9 mouse cellular contexts compared by ENCODE assay signal in genomic region chr12:104699753-104700152, GRCm38 (mm10). TPM values are rescaled to one million over a fixed set of nuclear protein-coding genes. Genes with fewer than 3 reads are reported as not detected.
A peak's percentile ranks its signal among the peaks of the same experiment; 100 is the strongest.
DNase-seq lines count a peak whose midpoint lies in the region; ATAC-seq and TF ChIP-seq lines count a peak whose summit lies in the region.
"Had no signal": no experiment of that assay in that cellular context is flagged by ENCODE, and none has a peak within 500 bp of the region (broad histone marks: within the 10 kb centered on the region; RNA-seq: fewer than 3 reads in every experiment).

No protein-coding gene starts in this region.

- H3K4me1 ChIP-seq in cortical plate, adult 2 months (ENCODE audit: control insufficient read depth, insufficient read depth, low read length) = no peaks in the 10 kb centered on the region
- H3K4me1 ChIP-seq in midbrain, embryonic 13.5 days (replicated peaks) = peaks cover 7% of the 10 kb centered on the region; the same call in 1 of the 2 replicates
- H3K4me1 ChIP-seq: stomach, embryonic 15.5 days had no signal

- H3K27ac ChIP-seq in cortical plate, adult 2 months (ENCODE audit: insufficient read depth, low read length) = no peak overlapping the region
- no peak overlapping the region for H3K27ac ChIP-seq in midbrain, embryonic 13.5 days
- H3K27ac ChIP-seq: stomach, embryonic 15.5 days had no signal

- no peaks in the 10 kb centered on the region for H3K27me3 ChIP-seq in midbrain, embryonic 13.5 days
- H3K27me3 ChIP-seq: stomach, embryonic 15.5 days had no signal

- no peak overlapping the region for H3K4me3 ChIP-seq in cortical plate, adult 2 months (ENCODE audit: insufficient read depth, low read length)
- no peak overlapping the region for H3K4me3 ChIP-seq in midbrain, embryonic 13.5 days (replicated peaks)
- H3K4me3 ChIP-seq: stomach, embryonic 15.5 days had no signal

- TF ChIP-seq CTCF in cortical plate, adult 2 months (IDR thresholded peaks at IDR 0.05; ENCODE audit: extremely low read depth, insufficient read depth, low read length) = peak; percentile 37

- peak; percentile 87 to 88 for DNase-seq in cerebellum, postnatal 10 days
- DNase-seq in cerebellum, adult 8-10 months = no peak
- DNase-seq in A20 (ENCODE audit: low read depth, low spot score) = peak; percentile 31
- peak; percentile 51 for DNase-seq in gastrocnemius, postnatal 25 days
- DNase-seq in kidney, postnatal 4 days = peak; percentile 89 to 90
- DNase-seq in thymus, postnatal 4 days = peak; percentile 51

- no peak for TF ChIP-seq POLR2A in cortical plate, adult 2 months (IDR thresholded peaks at IDR 0.05; ENCODE audit: extremely low read depth, insufficient read depth, low read length)

- H3K4me2 ChIP-seq in midbrain, embryonic 13.5 days (replicated peaks) = no peak overlapping the region
- H3K4me2 ChIP-seq: stomach, embryonic 15.5 days had no signal

- 48% methylated on average over 8 of the region's 8 CpGs for WGBS in midbrain, embryonic 13.5 days

- ATAC-seq in midbrain, embryonic 13.5 days = peak; percentile 55; the same call in 1 of the 2 replicates

- no peaks in the 10 kb centered on the region for H3K9me3 ChIP-seq in midbrain, embryonic 13.5 days
- H3K9me3 ChIP-seq: stomach, embryonic 15.5 days had no signal

- H3K9ac ChIP-seq in midbrain, embryonic 13.5 days (replicated peaks) = no peak overlapping the region
- H3K9ac ChIP-seq: stomach, embryonic 15.5 days had no signal

- H3K36me3 ChIP-seq in midbrain, embryonic 13.5 days = peaks cover 76% of the 10 kb centered on the region

RNA-seq across cellular contexts. Expression of gene Dicer1, which starts 52.0 kb away (rescaled TPM):
- 19.9 and 20.3 TPM in 2 replicates for polyA plus RNA-seq in cortical plate, adult 2 months (2012; rRNA removed)
- 10 to 100 TPM; 27.8 to 31.2 TPM for total RNA-seq in gastrocnemius, postnatal 25 days (2021)
- 52.3 and 53.9 TPM in 2 replicates for polyA plus RNA-seq in midbrain, embryonic 13.5 days (2015; fragmentation: Nextera tagmentation; extraction: Ambion mirVana)
